8 mouse cellular contexts compared by ENCODE assay signal in genomic region chr5:75149880-75150279, GRCm38 (mm10). TPM values are rescaled to one million over a fixed set of nuclear protein-coding genes. Genes with fewer than 3 reads are reported as not detected.
DNase-seq lines count a peak whose midpoint lies in the region; ATAC-seq and TF ChIP-seq lines count a peak whose summit lies in the region.

No protein-coding gene starts in this region.

- H3K27ac ChIP-seq in heart, embryonic 15.5 days: no peak overlapping the region
- peak overlapping the region; percentile 99 for H3K27ac ChIP-seq in limb, embryonic 10.5 days
- peak overlapping the region; percentile 21; the same call in 1 of the 2 replicates for H3K27ac ChIP-seq in testis, adult 2 months (ENCODE audit: control insufficient read depth, insufficient read depth, low read depth, low read length)

- peaks cover 88% of the 10 kb centered on the region for H3K27me3 ChIP-seq in heart, embryonic 15.5 days
- peaks cover 24% of the 10 kb centered on the region; the same call in 1 of the 2 replicates for H3K27me3 ChIP-seq in limb, embryonic 10.5 days (ENCODE audit: low read depth, poor library complexity, severe bottlenecking)
- H3K27me3 ChIP-seq in testis, adult 2 months (ENCODE audit: control insufficient read depth, insufficient read depth, low read length): peaks cover 7% of the 10 kb centered on the region; the same call in 1 of the 2 replicates

- no peaks in the 10 kb centered on the region for H3K36me3 ChIP-seq in heart, embryonic 15.5 days
- H3K36me3 ChIP-seq in limb, embryonic 10.5 days: peaks cover 8% of the 10 kb centered on the region
- H3K36me3 ChIP-seq in testis, adult 2 months (ENCODE audit: control insufficient read depth, insufficient read depth, low read length): no peaks in the 10 kb centered on the region

- TF ChIP-seq CTCF in testis, adult 2 months (IDR thresholded peaks at IDR 0.05; ENCODE audit: control insufficient read depth, insufficient read depth, insufficient replicate concordance, low read depth, low read length): no peak

- peak; percentile 31 to 34 for DNase-seq in cerebellum, postnatal 10 days
- DNase-seq in cerebellum, postnatal 4 days (ENCODE audit: low spot score in 2 of 2): no peak
- peak; percentile 79 for DNase-seq in embryo, embryonic 9.5 days (ENCODE audit: extremely low spot score)
- DNase-seq in limb, embryonic 10.5 days (ENCODE audit: low spot score): peak; percentile 79
- no peak for DNase-seq in urinary bladder, postnatal 25 days (ENCODE audit: low spot score)
- DNase-seq in adrenal gland, postnatal 25 days: no peak

- H3K4me2 ChIP-seq in heart, embryonic 15.5 days: peak overlapping the region; percentile 57

- WGBS in heart, embryonic 15.5 days: 5% methylated on average over 11 of the region's 11 CpGs
- WGBS in limb, embryonic 10.5 days: under 1% methylated on average over 11 of the region's 11 CpGs

- ATAC-seq in heart, embryonic 15.5 days (replicated peaks; ENCODE audit: insufficient number of reproducible peaks, insufficient read depth, low FRiP score, low read depth): no peak

- H3K9me3 ChIP-seq in heart, embryonic 15.5 days (replicated peaks): no peaks in the 10 kb centered on the region
- no peaks in the 10 kb centered on the region for H3K9me3 ChIP-seq in limb, embryonic 10.5 days (replicated peaks)

- H3K9ac ChIP-seq in heart, embryonic 15.5 days: no peak overlapping the region

- peak overlapping the region; percentile 47 for H3K4me3 ChIP-seq in heart, embryonic 15.5 days
- peak overlapping the region; percentile 82 for H3K4me3 ChIP-seq in limb, embryonic 10.5 days
- no peak overlapping the region for H3K4me3 ChIP-seq in testis, adult 2 months (ENCODE audit: control insufficient read depth, low read depth, low read length)

- TF ChIP-seq POLR2A in testis, adult 2 months (IDR thresholded peaks at IDR 0.05; ENCODE audit: control insufficient read depth, low read depth, low read length): no peak

- peaks cover 52% of the 10 kb centered on the region for H3K4me1 ChIP-seq in heart, embryonic 15.5 days (replicated peaks)
- H3K4me1 ChIP-seq in limb, embryonic 10.5 days: peaks cover 55% of the 10 kb centered on the region
- peaks cover 25% of the 10 kb centered on the region for H3K4me1 ChIP-seq in testis, adult 2 months (ENCODE audit: control insufficient read depth, insufficient read depth, low read length)

RNA-seq across cellular contexts. Expression of gene Pdgfra, which starts 2.2 kb away (rescaled TPM):
- 14.7 and 19.0 TPM in 2 replicates for polyA plus RNA-seq in heart, embryonic 15.5 days (2015; fragmentation: Nextera tagmentation; extraction: Ambion mirVana)
- polyA plus RNA-seq in limb, embryonic 10.5 days (2016; fragmentation: Nextera tagmentation; extraction: Ambion mirVana): 69.2 and 111 TPM in 2 replicates
- polyA plus RNA-seq in testis, adult 2 months (2012; rRNA removed): 3.9 TPM in 2 replicates
- total RNA-seq in adrenal gland, postnatal 25 days (2021): 20.0 and 22.9 TPM in 2 replicates

Comparison
In these comparisons a context has a peak if more than half of its experiments do, and no peak if none do; other contexts are left out.
1. DNase-seq: peak in cerebellum, postnatal 10 days (2 of 2), embryo, embryonic 9.5 days (single experiment) and limb, embryonic 10.5 days (single experiment); none in cerebellum, postnatal 4 days (0 of 2), urinary bladder, postnatal 25 days (single experiment) and adrenal gland, postnatal 25 days (single experiment).